Mouse (Mus musculus): ENCODE data around the gene Tnrc18.

Tnrc18 gene

GRCm38 (mm10) chr5:142679065-142679464 lies 138.4 kb downstream of the Tnrc18 start:
- DNase-seq, result no peak

DNA sequence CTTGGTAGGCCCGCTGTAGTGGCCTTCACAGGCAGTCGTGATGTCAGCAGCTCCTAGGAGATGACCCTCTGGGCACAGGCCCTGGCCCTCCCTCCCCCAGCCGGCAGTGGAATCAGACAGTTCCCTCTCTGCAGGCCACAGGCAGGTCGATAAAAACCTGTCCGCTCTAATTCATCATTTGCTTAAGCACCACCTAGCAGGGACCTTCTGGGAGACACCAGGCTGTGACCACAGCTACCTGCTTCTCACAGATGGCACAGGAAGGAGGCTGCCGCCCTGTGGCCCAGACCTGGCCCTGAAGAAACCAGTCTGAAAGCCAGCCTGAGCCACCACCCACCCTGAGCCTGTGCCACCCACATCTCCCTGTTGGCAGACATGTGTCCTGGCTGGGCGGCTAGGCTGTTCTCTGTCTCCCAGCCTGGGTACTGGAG lies 139.3 kb downstream of the Tnrc18 start:
- DNase-seq, result no peak

All from spleen, adult 18-20 months (tissue).